Mouse (Mus musculus) kidney, postnatal 0 days (tissue): ENCODE data around the gene Clstn2. TPM values are rescaled to one million over a fixed set of nuclear protein-coding genes. Genes with fewer than 3 reads are reported as not detected.
A peak's percentile ranks its signal among the peaks of the same experiment; 100 is the strongest.

ENCODE experiments used
- ATAC-seq: fragments of 200-750 bp; cut with Nextera tagmentation; replicated peaks from 2 replicates; pipeline ENCODE4 v1.8.0; 2017; ENCODE audit warnings: low read depth, moderate number of reproducible peaks, moderate TSS enrichment, moderate library complexity; ENCODE audit not compliant: low FRiP score
- DNase-seq: peaks from one replicate; pipeline ENCODE4 v3.0.0-alpha.2; 2016; ENCODE audit warnings: low spot score
- H3K27ac ChIP-seq: fragments of 300-500 bp; sonication (generic); 2 replicates; pipeline ENCODE4 v1.5.1; 2014; ENCODE audit warnings: mild to moderate bottlenecking
- H3K27me3 ChIP-seq: fragments of 300-500 bp; sonication (generic); 2 replicates; pipeline ENCODE4 v1.6.1; 2014; ENCODE audit warnings: low read length, mixed read lengths; ENCODE audit not compliant: insufficient read depth
- H3K36me3 ChIP-seq: fragments of 300-500 bp; sonication (generic); 2 replicates; pipeline ENCODE4 v1.6.1; 2014; ENCODE audit warnings: low read length, mixed read lengths; ENCODE audit not compliant: insufficient read depth
- H3K4me1 ChIP-seq: fragments of 300-500 bp; sonication (generic); replicated peaks from 2 replicates; pipeline ENCODE4 v1.6.1; 2014; ENCODE audit warnings: antibody characterized with exemption, low read length, mixed read lengths; ENCODE audit not compliant: insufficient read depth
- H3K4me2 ChIP-seq: fragments of 300-500 bp; sonication (generic); 2 replicates; pipeline ENCODE4 v1.6.1; 2014; ENCODE audit warnings: mild to moderate bottlenecking, low read length, moderate library complexity, mixed read lengths
- H3K4me3 ChIP-seq: fragments of 300-500 bp; sonication (generic); replicated peaks from 2 replicates; pipeline ENCODE4 v1.5.1; 2014; ENCODE audit warnings: low read depth, low read length
- H3K9ac ChIP-seq: fragments of 300-500 bp; sonication (generic); 2 replicates; pipeline ENCODE4 v1.6.1; 2014; ENCODE audit warnings: low read depth, low read length
- H3K9me3 ChIP-seq: fragments of 300-500 bp; sonication (generic); replicated peaks from 2 replicates; pipeline ENCODE4 v1.6.1; 2016; ENCODE audit warnings: low read length, inconsistent platforms, mixed read lengths
- CTCF ChIP-seq: IDR thresholded peaks from 2 replicates; pipeline ENCODE4 v1.5.1; 2016; ENCODE audit warnings: antibody characterized with exemption, low read depth, mild to moderate bottlenecking, moderate library complexity
- WGBS: fragments of 180-500 bp; shearing (Covaris S2); extraction: QIAGEN DNeasy Blood & Tissue Kit; methylation state at CpG from one replicate; pipeline ENCODE4 v1.1.7; 2014; 5-methylcytosine and 5-hydroxymethylcytosine counted together
- polyA plus RNA-seq: library from polyadenylated mRNA; unstranded; fragments of >200 nt; fragmentation: Nextera tagmentation; extraction: Ambion mirVana; gene quantifications from 2 replicates; pipeline ENCODE4 v1.2.1, GENCODE M21; 2015

The Clstn2 gene
- polyA plus RNA-seq, 1 experiment from 2014 or later, result 0.91 TPM

GRCm38 (mm10) chr9:97769331-97769730, 263.6 kb downstream of the Clstn2 start:
- TF ChIP-seq CTCF, result peak; percentile 17; the same call in 1 of the 2 replicates
- Histone ChIP-seq H3K27ac (no peak overlapping the region), H3K9ac (no peak overlapping the region), H3K4me1 (no peaks in the 10 kb centered on the region), H3K4me2 (no peak overlapping the region), H3K36me3 (no peaks in the 10 kb centered on the region), H3K4me3 (no peak overlapping the region), H3K27me3 (no peaks in the 10 kb centered on the region), H3K9me3 (no peaks in the 10 kb centered on the region)
- ATAC-seq (no peak), DNase-seq (no peak)
- WGBS, result 52% methylated on average over 5 of the region's 5 CpGs

- H3K9me3 ChIP-seq, result no peaks in the 10 kb centered on the region
- no peaks in the 10 kb centered on the region for H3K36me3 ChIP-seq
- no peaks in the 10 kb centered on the region for H3K4me1 ChIP-seq
- no peak overlapping the region for H3K4me2 ChIP-seq
- ATAC-seq (no peak), DNase-seq (no peak)
- no peaks in the 10 kb centered on the region for H3K27me3 ChIP-seq
- no peak overlapping the region for H3K4me3 ChIP-seq
- H3K27ac ChIP-seq, result no peak overlapping the region
- 86% methylated on average over 6 of the region's 6 CpGs for WGBS
- no peak overlapping the region for H3K9ac ChIP-seq
- no peak for TF ChIP-seq CTCF
Observed at GRCm38 (mm10) chr9:97765251-97765767, 267.7 kb downstream of the Clstn2 start.

- no peak overlapping the region for H3K27ac ChIP-seq
- ATAC-seq, result no peak
- DNase-seq, result no peak
- 77% methylated on average over 4 of the region's 4 CpGs for WGBS
- no peaks in the 10 kb centered on the region for H3K27me3 ChIP-seq
- H3K4me1 ChIP-seq, result no peaks in the 10 kb centered on the region
- no peaks in the 10 kb centered on the region for H3K9me3 ChIP-seq
- no peak for TF ChIP-seq CTCF
- H3K4me2 ChIP-seq, result no peak overlapping the region
- H3K9ac ChIP-seq, result no peak overlapping the region
- no peaks in the 10 kb centered on the region for H3K36me3 ChIP-seq
- no peak overlapping the region for H3K4me3 ChIP-seq
Observed at GRCm38 (mm10) chr9:97763048-97763447, 269.9 kb downstream of the Clstn2 start.

GRCm38 (mm10) chr9:97755599-97756270, 277.2 kb downstream of the Clstn2 start:
- H3K27me3 ChIP-seq, result no peaks in the 10 kb centered on the region
- no peak overlapping the region for H3K4me2 ChIP-seq
- WGBS, result 28% methylated on average over 6 of the region's 7 CpGs
- no peak overlapping the region for H3K27ac ChIP-seq
- ATAC-seq, result no peak
- 0 out of 2 replicates have a peak, but pooled peaks cover 4% of the 10 kb centered on the region for H3K4me1 ChIP-seq
- peak; percentile 61 for DNase-seq
- no peak overlapping the region for H3K9ac ChIP-seq
- H3K4me3 ChIP-seq, result no peak overlapping the region
- no peaks in the 10 kb centered on the region for H3K9me3 ChIP-seq
- no peaks in the 10 kb centered on the region for H3K36me3 ChIP-seq
- no peak for TF ChIP-seq CTCF

GRCm38 (mm10) chr9:97753715-97754114, 279.3 kb downstream of the Clstn2 start:
- TF ChIP-seq CTCF, result no peak
- H3K4me3 ChIP-seq, result no peak overlapping the region
- no peak overlapping the region for H3K9ac ChIP-seq
- WGBS, result 34% methylated on average over 2 of the region's 2 CpGs
- no peaks in the 10 kb centered on the region for H3K36me3 ChIP-seq
- no peak overlapping the region for H3K27ac ChIP-seq
- DNase-seq, result no peak
- ATAC-seq, result no peak
- H3K9me3 ChIP-seq, result no peaks in the 10 kb centered on the region
- H3K4me2 ChIP-seq, result no peak overlapping the region
- H3K4me1 ChIP-seq, result 0 out of 2 replicates have a peak, but pooled peaks cover 4% of the 10 kb centered on the region
- H3K27me3 ChIP-seq, result no peaks in the 10 kb centered on the region

- Histone ChIP-seq H3K9ac (no peak overlapping the region), H3K4me1 (no peaks in the 10 kb centered on the region), H3K4me2 (no peak overlapping the region), H3K27ac (no peak overlapping the region), H3K9me3 (no peaks in the 10 kb centered on the region), H3K36me3 (no peaks in the 10 kb centered on the region), H3K4me3 (no peak overlapping the region), H3K27me3 (no peaks in the 10 kb centered on the region)
- WGBS, result 66% methylated on average over 2 of the region's 2 CpGs
- TF ChIP-seq CTCF, result no peak
- DNase-seq (no peak), ATAC-seq (no peak)
Observed at GRCm38 (mm10) chr9:97746574-97746973, 286.4 kb downstream of the Clstn2 start.
